Mouse (Mus musculus) liver, embryonic 16.5 days (tissue): ENCODE measurements at regions not wholly inside any gene's neighbourhood (a gene's known extent, or its start where the extent isn't known, plus 50 kb on each side); places are given as distances from the start of the nearest gene placed in this dataset.

ENCODE experiments used
- ATAC-seq: fragments of 200-750 bp; cut with Nextera tagmentation; 2 replicates; pipeline ENCODE4 v1.8.0; 2017; ENCODE audit warnings: low read depth, mild to moderate bottlenecking, moderate number of reproducible peaks, moderate library complexity
- H3K27ac ChIP-seq: fragments of 300-500 bp; sonication (generic); 2 replicates; pipeline ENCODE4 v1.5.1; 2014; ENCODE audit warnings: mild to moderate bottlenecking, low read length
- H3K27me3 ChIP-seq: fragments of 300-500 bp; sonication (generic); 2 replicates; pipeline ENCODE4 v1.6.1; 2014; ENCODE audit warnings: low read depth, low read length, mixed read lengths; ENCODE audit not compliant: control insufficient read depth, insufficient read depth
- H3K36me3 ChIP-seq: fragments of 300-500 bp; sonication (generic); 2 replicates; pipeline ENCODE4 v1.6.1; 2014; ENCODE audit warnings: mild to moderate bottlenecking; ENCODE audit not compliant: control insufficient read depth, insufficient read depth
- H3K4me1 ChIP-seq: fragments of 300-500 bp; sonication (generic); 2 replicates; pipeline ENCODE4 v1.6.1; 2014; ENCODE audit warnings: low read depth, low read length, mixed read lengths; ENCODE audit not compliant: control insufficient read depth
- H3K4me2 ChIP-seq: fragments of 300-500 bp; sonication (generic); 2 replicates; pipeline ENCODE4 v1.6.1; 2014; ENCODE audit warnings: low read depth, low read length, mixed read lengths
- H3K4me3 ChIP-seq: fragments of 300-500 bp; sonication (generic); 2 replicates; pipeline ENCODE4 v1.5.1; 2014; ENCODE audit warnings: low read depth, mild to moderate bottlenecking, low read length
- H3K9ac ChIP-seq: fragments of 300-500 bp; sonication (generic); 2 replicates; pipeline ENCODE4 v1.6.1; 2014; ENCODE audit warnings: low read depth, low read length
- H3K9me3 ChIP-seq: fragments of 300-500 bp; sonication (generic); replicated peaks from 2 replicates; pipeline ENCODE4 v1.6.1; 2016; ENCODE audit warnings: low read length; ENCODE audit not compliant: control insufficient read depth
- WGBS: fragments of 180-500 bp; shearing (Covaris S2); extraction: QIAGEN DNeasy Blood & Tissue Kit; methylation state at CpG from one replicate; pipeline ENCODE4 v1.1.7; 2014; ENCODE audit not compliant: insufficient replicate concordance; 5-methylcytosine and 5-hydroxymethylcytosine counted together

GRCm38 (mm10) chr2:148237121-148237520 lies 158.0 kb upstream of the Sstr4 start:
- H3K4me1 ChIP-seq: no peaks in the 10 kb centered on the region
- no peak overlapping the region for H3K4me3 ChIP-seq
- H3K9ac ChIP-seq: no peak overlapping the region
- no peak overlapping the region for H3K27ac ChIP-seq
- 51% methylated on average over 4 of the region's 4 CpGs for WGBS
- no peak for ATAC-seq
- no peaks in the 10 kb centered on the region for H3K36me3 ChIP-seq
- no peaks in the 10 kb centered on the region for H3K9me3 ChIP-seq
- H3K27me3 ChIP-seq: no peaks in the 10 kb centered on the region
- no peak overlapping the region for H3K4me2 ChIP-seq

- no peak overlapping the region for H3K9ac ChIP-seq
- 43% methylated on average over 3 of the region's 3 CpGs for WGBS
- H3K27me3 ChIP-seq: no peaks in the 10 kb centered on the region
- no peaks in the 10 kb centered on the region for H3K36me3 ChIP-seq
- H3K27ac ChIP-seq: no peak overlapping the region
- H3K9me3 ChIP-seq: no peaks in the 10 kb centered on the region
- H3K4me2 ChIP-seq: no peak overlapping the region
- no peak overlapping the region for H3K4me3 ChIP-seq
- no peak for ATAC-seq
- no peaks in the 10 kb centered on the region for H3K4me1 ChIP-seq
Observed at GRCm38 (mm10) chr2:148239046-148239445, 156.1 kb upstream of the Sstr4 start.

DNA sequence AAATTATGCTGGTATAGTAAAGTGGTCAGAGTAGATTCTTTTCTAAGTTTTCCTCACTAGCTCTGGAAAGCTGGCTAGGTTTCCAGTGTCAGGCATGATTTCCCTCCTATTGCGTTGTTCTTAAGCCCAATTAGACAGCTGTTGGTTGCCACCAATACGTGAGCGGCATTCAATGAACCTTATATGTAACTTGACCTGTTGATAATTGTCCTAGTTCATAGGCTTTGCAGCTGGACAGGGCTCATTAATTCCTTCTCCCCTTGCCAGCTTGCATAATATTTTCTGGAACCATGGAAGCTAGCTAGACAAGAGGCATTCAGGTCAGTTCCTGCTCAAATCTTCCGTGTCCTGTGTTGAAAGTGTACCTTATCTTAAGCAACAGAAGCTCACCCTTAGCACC lies 152.9 kb upstream of the Sstr4 start:
- WGBS: 65% methylated on average over 4 of the region's 4 CpGs
- Histone ChIP-seq H3K27me3 (no peaks in the 10 kb centered on the region), H3K36me3 (no peaks in the 10 kb centered on the region), H3K27ac (no peak overlapping the region), H3K9me3 (no peaks in the 10 kb centered on the region), H3K9ac (no peak overlapping the region), H3K4me1 (no peaks in the 10 kb centered on the region), H3K4me2 (no peak overlapping the region), H3K4me3 (no peak overlapping the region)
- no peak for ATAC-seq

DNA sequence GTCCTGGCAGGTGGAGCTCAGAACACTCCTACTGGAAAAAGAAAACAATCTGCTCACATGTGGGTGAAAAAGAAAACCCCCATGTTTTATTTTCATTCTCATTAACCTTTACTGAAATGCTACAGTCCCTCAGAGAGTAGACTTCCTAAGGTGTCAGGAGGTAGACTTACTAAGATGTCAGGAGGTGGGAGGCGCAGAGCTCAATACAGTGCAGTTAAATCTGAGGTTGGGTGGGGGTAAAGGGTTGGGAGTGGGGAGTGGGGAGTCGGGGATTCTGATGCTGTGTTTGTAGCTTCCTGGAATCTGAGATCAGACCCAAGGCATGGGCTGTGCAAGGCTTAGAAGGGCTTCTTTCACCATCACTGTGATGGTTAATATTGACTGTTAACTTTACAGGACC lies 149.6 kb upstream of the Sstr4 start:
- Histone ChIP-seq H3K36me3 (no peaks in the 10 kb centered on the region), H3K4me3 (no peak overlapping the region), H3K9me3 (no peaks in the 10 kb centered on the region), H3K27ac (no peak overlapping the region), H3K9ac (no peak overlapping the region), H3K4me2 (no peak overlapping the region), H3K4me1 (no peaks in the 10 kb centered on the region), H3K27me3 (no peaks in the 10 kb centered on the region)
- WGBS: 50% methylated on average over 2 of the region's 2 CpGs
- ATAC-seq: no peak

DNA sequence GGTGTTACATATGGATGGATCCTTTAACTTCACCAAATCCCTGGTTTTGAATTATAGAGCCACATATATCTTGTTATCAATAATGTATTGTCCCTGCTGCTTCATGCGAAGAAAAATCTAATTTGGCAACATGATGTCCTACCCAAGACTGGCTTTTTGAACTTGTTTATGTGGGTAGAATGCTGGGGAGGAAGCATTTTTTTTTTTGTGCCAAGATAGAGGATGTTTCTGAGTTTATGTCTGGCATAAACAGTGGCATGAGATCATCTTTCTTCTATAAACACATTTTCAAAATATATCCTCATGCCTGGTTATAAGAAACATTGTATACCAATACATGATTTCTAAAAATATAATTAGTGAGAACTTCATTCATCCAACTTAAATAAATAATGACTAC lies 144.2 kb upstream of the Sstr4 start:
- 71% methylated on average over 1 of the region's 1 CpGs for WGBS
- ATAC-seq: no peak
- no peaks in the 10 kb centered on the region for H3K27me3 ChIP-seq

DNA sequence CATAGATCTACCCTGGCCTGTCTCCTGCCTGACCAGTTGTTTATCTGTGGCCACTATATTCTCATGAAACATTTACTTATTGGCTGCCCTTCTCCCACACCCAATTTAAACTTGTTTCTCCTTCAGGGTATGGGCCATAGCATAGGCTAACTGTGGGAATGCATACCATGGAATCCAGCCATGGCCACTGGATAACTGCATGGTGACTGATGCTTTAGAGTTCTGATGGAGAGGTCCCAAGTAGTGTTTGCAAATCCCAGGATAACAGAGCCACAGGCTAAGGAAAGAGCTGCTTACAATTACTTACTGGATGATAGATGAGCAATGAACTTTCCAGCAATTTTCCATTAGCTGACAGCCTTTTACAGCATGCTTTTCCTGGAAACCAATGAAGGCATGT lies 139.5 kb upstream of the Sstr4 start:
- Histone ChIP-seq H3K4me2 (no peak overlapping the region), H3K9ac (no peak overlapping the region), H3K4me3 (no peak overlapping the region), H3K9me3 (no peaks in the 10 kb centered on the region), H3K27ac (no peak overlapping the region), H3K27me3 (no peaks in the 10 kb centered on the region), H3K4me1 (no peaks in the 10 kb centered on the region), H3K36me3 (no peaks in the 10 kb centered on the region)
- no peak for ATAC-seq

More for the DNA sequence above, 144.2 kb upstream of the Sstr4 start:
- Histone ChIP-seq H3K9ac (no peak overlapping the region), H3K9me3 (no peaks in the 10 kb centered on the region), H3K4me2 (no peak overlapping the region), H3K36me3 (no peaks in the 10 kb centered on the region), H3K4me1 (no peaks in the 10 kb centered on the region), H3K27ac (no peak overlapping the region), H3K4me3 (no peak overlapping the region)

GRCm38 (mm10) chr2:148264111-148264730 lies 130.9 kb upstream of the Sstr4 start:
- no peak overlapping the region for H3K9ac ChIP-seq
- H3K27ac ChIP-seq: no peak overlapping the region
- no peak for ATAC-seq
- H3K4me2 ChIP-seq: no peak overlapping the region
- WGBS: 63% methylated on average over 3 of the region's 3 CpGs
- no peaks in the 10 kb centered on the region for H3K9me3 ChIP-seq
- no peak overlapping the region for H3K4me3 ChIP-seq
- no peaks in the 10 kb centered on the region for H3K27me3 ChIP-seq
- H3K4me1 ChIP-seq: no peaks in the 10 kb centered on the region
- H3K36me3 ChIP-seq: no peaks in the 10 kb centered on the region

DNA sequence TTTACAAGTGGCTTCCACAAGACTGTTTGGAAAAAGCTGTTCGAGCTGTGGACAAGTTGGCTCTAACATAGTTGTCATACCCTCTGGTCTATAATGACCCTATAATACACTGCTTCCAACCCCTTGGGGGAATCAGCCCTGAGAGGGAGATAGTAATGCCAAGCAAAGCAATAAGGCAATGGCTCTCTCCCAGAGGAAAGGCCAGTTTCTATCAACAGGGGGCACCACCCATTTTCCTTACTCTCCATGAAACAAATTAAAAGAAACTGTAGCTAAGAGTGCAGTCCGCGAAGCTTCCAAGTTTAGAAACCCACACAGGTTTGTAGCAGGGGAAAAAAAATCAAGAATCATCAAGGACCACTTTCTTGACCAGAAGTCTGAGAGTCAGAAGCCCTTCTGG lies 115.9 kb upstream of the Sstr4 start:
- 71% methylated on average over 3 of the region's 3 CpGs for WGBS
- no peak for ATAC-seq
- Histone ChIP-seq H3K9ac (no peak overlapping the region), H3K27me3 (no peaks in the 10 kb centered on the region), H3K4me2 (no peak overlapping the region), H3K36me3 (no peaks in the 10 kb centered on the region), H3K4me1 (no peaks in the 10 kb centered on the region), H3K4me3 (no peak overlapping the region), H3K27ac (no peak overlapping the region), H3K9me3 (no peaks in the 10 kb centered on the region)

- no peaks in the 10 kb centered on the region for H3K4me1 ChIP-seq
- no peak for ATAC-seq
- WGBS: 57% methylated on average over 3 of the region's 3 CpGs
- no peaks in the 10 kb centered on the region for H3K36me3 ChIP-seq
- no peak overlapping the region for H3K9ac ChIP-seq
- no peak overlapping the region for H3K4me2 ChIP-seq
- no peaks in the 10 kb centered on the region for H3K9me3 ChIP-seq
- no peaks in the 10 kb centered on the region for H3K27me3 ChIP-seq
- H3K27ac ChIP-seq: no peak overlapping the region
- no peak overlapping the region for H3K4me3 ChIP-seq
Observed at GRCm38 (mm10) chr2:148290326-148290725, 104.8 kb upstream of the Sstr4 start.
